Mouse (Mus musculus) testis, adult 2 months (tissue): Measurements from ENCODE around the gene Tnpo2. TPM values are rescaled to one million over a fixed set of nuclear protein-coding genes. Genes with fewer than 3 reads are reported as not detected.
"Not testable (repeated sequence)": the region's sequence is repeated elsewhere in the genome, so short reads cannot be mapped to it uniquely, and the experiment has no call there.

Experiments
- H3K27ac ChIP-seq: fragments of 200-500 bp; 2 replicates; pipeline ENCODE4 v1.5.1; 2012; ENCODE audit warnings: low read depth, low read length; ENCODE audit not compliant: control insufficient read depth, insufficient read depth
- H3K27me3 ChIP-seq: fragments of 200-500 bp; 2 replicates; pipeline ENCODE4 v1.6.1; 2012; ENCODE audit warnings: mild to moderate bottlenecking, low read length, moderate library complexity; ENCODE audit not compliant: control insufficient read depth, insufficient read depth
- H3K36me3 ChIP-seq: fragments of 200-500 bp; 2 replicates; pipeline ENCODE4 v1.6.1; 2012; ENCODE audit warnings: mild to moderate bottlenecking, low read length; ENCODE audit not compliant: control insufficient read depth, insufficient read depth
- H3K4me1 ChIP-seq: fragments of 200-500 bp; 2 replicates; pipeline ENCODE4 v1.6.1; 2012; ENCODE audit warnings: low read length; ENCODE audit not compliant: control insufficient read depth, insufficient read depth
- H3K4me3 ChIP-seq: fragments of 200-500 bp; 2 replicates; pipeline ENCODE4 v1.5.1; 2012; ENCODE audit warnings: low read depth, mild to moderate bottlenecking, low read length, moderate library complexity, mixed read lengths; ENCODE audit not compliant: control insufficient read depth
- CTCF ChIP-seq: fragments of 200-500 bp; IDR thresholded peaks from 2 replicates; pipeline ENCODE4 v1.5.1; 2012; ENCODE audit warnings: low read depth, mild to moderate bottlenecking, inconsistent platforms, low read length, moderate library complexity; ENCODE audit not compliant: control insufficient read depth, insufficient read depth, insufficient replicate concordance
- POLR2A ChIP-seq: fragments of 200-500 bp; IDR thresholded peaks from 2 replicates; pipeline ENCODE4 v1.6.1; 2012; ENCODE audit warnings: low read depth, mild to moderate bottlenecking, inconsistent platforms, low read length, moderate library complexity; ENCODE audit not compliant: control insufficient read depth
- polyA plus RNA-seq: library from polyadenylated mRNA; depleted of rRNA; stranded (reverse); fragments of >200 nt; gene quantifications from 2 replicates; pipeline ENCODE4 v1.2.3, GENCODE M21; 2012

Tnpo2 gene
- polyA plus RNA-seq, 1 experiment, result 44.9 TPM

DNA sequence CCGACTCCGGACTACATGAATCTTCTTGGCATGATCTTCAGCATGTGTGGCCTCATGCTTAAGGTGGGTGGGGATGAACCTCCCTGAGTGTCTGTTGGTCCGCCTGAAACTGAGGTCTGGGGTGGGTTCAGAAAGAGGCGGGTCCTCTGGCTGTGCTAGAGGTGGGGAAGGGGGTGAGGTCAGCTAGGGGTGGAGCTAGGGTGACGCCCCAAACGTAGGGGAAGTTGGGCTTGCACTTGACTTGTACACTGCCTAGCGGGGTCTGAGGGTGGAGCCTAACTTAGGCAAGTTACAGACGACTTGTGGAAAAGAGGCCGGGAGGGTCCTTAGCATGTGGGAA lies 44.5 kb downstream of the Tnpo2 start, which contains the start of gene Wdr83:
Gene Wdr83 (minus strand): TSS at position 91 of the 340 bp plus-strand sequence.
- H3K27me3 ChIP-seq, result no peaks in the 10 kb centered on the region
- TF ChIP-seq POLR2A (0 out of 2 replicates have a peak, but pooled peaks have one; percentile 7), CTCF (no peak)
- peaks cover 18% of the 10 kb centered on the region for H3K4me1 ChIP-seq
- peak within 1 kb of the TSS; percentile 93 for H3K4me3 ChIP-seq
- H3K27ac ChIP-seq, result peak within 1 kb of the TSS; percentile 80
- no peaks in the 10 kb centered on the region for H3K36me3 ChIP-seq

DNA sequence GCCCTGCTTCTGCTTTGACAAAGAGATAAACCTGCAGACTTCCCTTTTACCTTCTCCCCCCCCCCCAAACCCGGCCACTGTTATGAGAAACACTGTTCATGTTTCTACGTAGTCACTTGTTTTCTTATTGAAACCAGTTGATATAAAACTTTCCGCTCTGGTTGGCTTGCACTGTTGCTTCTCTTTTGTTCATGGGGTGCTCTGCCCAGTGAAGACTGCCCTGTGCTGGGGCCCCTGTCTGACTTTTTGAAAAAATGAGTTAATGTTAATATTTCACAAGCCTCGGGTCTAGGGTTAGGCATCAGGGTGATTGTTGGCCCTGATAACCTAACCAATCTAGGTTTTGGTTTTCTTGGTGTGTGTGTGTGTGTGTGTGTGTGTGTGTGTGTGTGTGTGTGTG lies 45.5 kb downstream of the Tnpo2 start:
- H3K36me3 ChIP-seq, H3K4me3 ChIP-seq, H3K27ac ChIP-seq, H3K27me3 ChIP-seq: not testable (repeated sequence)
- peaks cover 18% of the 10 kb centered on the region for H3K4me1 ChIP-seq

DNA sequence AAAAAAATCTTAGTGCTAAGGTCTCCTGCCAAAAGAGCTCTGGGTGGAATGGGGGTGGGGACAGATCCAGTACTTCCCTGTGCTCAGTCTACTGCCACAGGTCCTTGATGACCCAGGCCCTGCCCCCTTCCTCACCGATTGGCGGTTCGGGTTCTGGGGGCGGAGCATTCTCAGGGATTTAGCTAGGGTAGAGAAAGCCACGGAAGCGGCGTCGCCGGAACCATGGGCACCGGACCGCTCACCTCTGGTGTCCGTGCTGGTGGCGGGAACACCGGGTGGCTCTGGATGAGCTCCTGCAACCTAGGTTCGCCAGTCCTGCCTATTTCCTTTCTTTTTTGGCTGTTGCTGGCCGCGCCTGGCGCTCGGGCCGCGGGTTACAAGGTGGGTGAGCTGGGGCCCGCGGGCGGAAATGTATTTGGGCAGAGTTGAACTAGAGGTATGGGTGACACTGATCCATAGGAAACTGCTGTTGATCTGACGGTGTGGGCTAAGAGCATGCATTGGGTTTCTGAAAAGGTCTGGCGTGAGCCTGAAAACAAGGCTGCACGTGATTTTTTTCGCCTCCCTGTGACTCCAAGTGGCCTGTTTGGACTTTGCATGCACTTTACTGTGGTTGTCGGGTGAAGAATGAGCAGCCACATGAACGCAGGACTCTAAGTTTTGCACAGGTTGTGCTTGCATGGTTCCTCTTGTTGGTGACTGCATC lies 46.5 kb downstream of the Tnpo2 start, which contains the start of gene Man2b1:
Gene Man2b1 (plus strand): TSS at position 163 of the 706 bp plus-strand sequence.
- TF ChIP-seq POLR2A (peak; percentile 54; the same call in 1 of the 2 replicates), CTCF (0 out of 2 replicates have a peak, but pooled peaks have one; percentile 6)
- H3K4me3 ChIP-seq, result peak within 1 kb of the TSS; percentile 84
- H3K27me3 ChIP-seq, result no peaks in the 10 kb centered on the region
- no peaks in the 10 kb centered on the region for H3K36me3 ChIP-seq
- H3K27ac ChIP-seq, result 0 out of 2 replicates have a peak within 1 kb of the TSS, but pooled peaks have one; percentile 41
- peaks cover 18% of the 10 kb centered on the region for H3K4me1 ChIP-seq

DNA sequence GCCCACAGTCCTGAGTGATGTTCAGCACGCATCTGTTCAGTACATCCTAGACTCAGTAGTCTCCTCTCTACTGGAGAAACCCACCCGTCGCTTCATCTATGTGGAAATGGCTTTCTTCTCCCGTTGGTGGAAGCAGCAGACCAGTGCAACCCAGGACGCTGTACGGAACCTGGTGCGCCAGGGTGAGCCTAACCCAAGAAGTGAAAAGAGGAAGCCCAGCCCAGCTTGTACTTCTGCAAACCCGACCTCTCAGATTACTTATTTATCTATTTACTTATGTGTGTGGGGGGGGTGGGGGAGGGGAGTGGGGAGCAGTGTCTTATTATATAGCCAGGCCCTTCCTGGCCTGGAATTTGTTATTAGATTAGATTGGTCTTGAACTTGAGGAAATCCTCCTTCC lies 47.9 kb downstream of the Tnpo2 start:
- Histone ChIP-seq H3K27ac (no peak overlapping the region), H3K4me3 (no peak overlapping the region), H3K27me3 (no peaks in the 10 kb centered on the region), H3K36me3 (no peaks in the 10 kb centered on the region), H3K4me1 (peaks cover 18% of the 10 kb centered on the region)
- TF ChIP-seq POLR2A (no peak), CTCF (no peak)

DNA sequence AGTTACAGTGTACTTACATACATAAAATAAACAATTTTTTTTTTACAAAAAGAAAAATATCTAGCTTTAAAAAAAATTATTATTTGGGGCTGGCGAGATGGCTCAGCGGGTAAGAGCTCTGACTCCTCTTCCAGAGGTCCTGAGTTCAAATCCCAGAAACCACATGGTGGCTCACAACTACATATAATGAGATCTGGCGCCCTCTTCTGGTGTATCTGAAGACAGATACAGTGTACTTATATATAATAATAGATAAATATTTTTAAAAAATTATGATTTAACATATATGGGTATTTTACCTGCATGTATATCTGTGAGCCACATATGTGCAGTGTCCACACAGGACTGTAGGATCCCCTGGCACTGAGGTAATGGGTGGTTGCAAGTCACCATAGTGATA lies 49.5 kb downstream of the Tnpo2 start:
- Histone ChIP-seq H3K36me3 (no peaks in the 10 kb centered on the region), H3K4me1 (peaks cover 15% of the 10 kb centered on the region), H3K27me3 (no peaks in the 10 kb centered on the region), H3K4me3 (no peak overlapping the region), H3K27ac (no peak overlapping the region)
- TF ChIP-seq POLR2A (no peak), CTCF (no peak)

DNA sequence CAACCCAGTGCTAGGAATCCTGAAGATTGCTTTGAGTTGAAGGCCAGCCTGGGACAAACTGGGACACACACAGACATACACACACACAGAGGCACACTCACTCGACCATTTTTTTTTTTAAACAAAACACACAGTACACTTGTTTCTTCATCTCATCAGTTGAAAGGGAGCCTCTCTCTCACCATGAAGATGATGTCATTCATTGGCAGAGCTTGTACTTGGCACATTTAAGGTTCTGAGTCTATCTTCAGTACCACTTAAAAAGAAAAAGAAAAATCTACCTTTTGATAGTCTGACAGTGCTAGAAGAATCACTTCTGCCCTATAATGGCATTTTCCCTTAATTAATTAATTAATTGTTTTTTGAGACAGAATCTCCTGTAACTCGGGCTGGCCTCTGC lies 52.1 kb downstream of the Tnpo2 start:
- Histone ChIP-seq H3K4me1 (peaks cover 3% of the 10 kb centered on the region), H3K36me3 (no peaks in the 10 kb centered on the region), H3K27me3 (no peaks in the 10 kb centered on the region), H3K27ac (no peak overlapping the region), H3K4me3 (no peak overlapping the region)
- TF ChIP-seq POLR2A, result no peak
- TF ChIP-seq CTCF, result no peak

DNA sequence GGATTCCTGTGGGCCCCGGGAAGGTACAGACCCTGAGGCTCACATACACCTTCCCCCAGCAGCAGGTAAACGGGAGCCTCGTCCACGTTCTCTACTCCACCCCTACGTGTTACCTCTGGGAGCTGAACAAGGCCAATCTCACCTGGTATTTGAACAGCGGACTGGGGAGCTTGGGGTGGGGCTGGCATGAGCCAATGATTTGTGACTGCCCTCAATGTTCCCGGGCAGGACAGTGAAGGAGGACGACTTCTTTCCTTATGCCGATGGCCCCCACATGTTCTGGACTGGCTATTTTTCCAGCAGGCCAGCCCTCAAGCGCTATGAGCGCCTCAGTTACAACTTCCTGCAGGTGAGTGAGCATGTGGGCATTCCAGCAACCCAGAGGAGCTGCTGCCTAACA lies 54.1 kb downstream of the Tnpo2 start:
- TF ChIP-seq CTCF (no peak), POLR2A (no peak)
- Histone ChIP-seq H3K4me1 (peaks cover 2% of the 10 kb centered on the region), H3K36me3 (no peaks in the 10 kb centered on the region), H3K27me3 (no peaks in the 10 kb centered on the region), H3K27ac (no peak overlapping the region), H3K4me3 (no peak overlapping the region)

DNA sequence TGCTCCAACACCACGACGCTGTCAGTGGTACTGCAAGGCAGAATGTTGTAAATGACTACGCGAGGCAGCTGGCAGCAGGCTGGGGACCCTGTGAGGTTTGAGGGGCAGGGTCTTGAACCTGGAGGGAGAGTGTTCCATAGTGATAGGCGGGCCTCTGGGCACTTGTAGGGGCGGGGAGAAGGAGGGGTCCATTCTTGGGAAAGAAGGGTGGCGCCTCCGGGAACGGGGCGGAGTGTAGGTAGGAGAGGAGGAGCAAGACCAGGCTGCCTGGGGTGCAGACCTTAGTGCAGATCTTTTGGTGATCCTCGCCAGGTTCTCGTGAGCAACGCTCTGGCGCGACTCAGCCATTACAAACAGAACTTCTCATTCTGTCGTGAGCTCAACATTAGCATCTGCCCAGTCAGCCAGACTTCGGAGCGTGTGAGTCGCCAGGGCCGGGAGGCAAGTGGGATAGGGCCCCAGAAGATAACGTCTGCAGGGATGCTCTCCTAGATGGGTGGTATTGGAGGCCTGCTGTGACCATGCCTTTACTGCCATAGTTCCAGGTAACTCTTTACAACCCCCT lies 54.9 kb downstream of the Tnpo2 start:
- TF ChIP-seq CTCF (no peak), POLR2A (no peak)
- H3K27me3 ChIP-seq, result no peaks in the 10 kb centered on the region
- H3K4me1 ChIP-seq, result peaks cover 2% of the 10 kb centered on the region
- no peak overlapping the region for H3K27ac ChIP-seq
- H3K4me3 ChIP-seq, result no peak overlapping the region
- H3K36me3 ChIP-seq, result no peaks in the 10 kb centered on the region; the same call in 1 of the 2 replicates
